Mouse (Mus musculus) forebrain, embryonic 14.5 days (tissue): Measurements from ENCODE around the gene AI481877. TPM values are rescaled to one million over a fixed set of nuclear protein-coding genes. Genes with fewer than 3 reads are reported as not detected.

ENCODE experiments used
- ATAC-seq: fragments of 200-750 bp; cut with Nextera tagmentation; 2 replicates; pipeline ENCODE4 v1.8.0; 2017; ENCODE audit warnings: mild to moderate bottlenecking, moderate library complexity
- DNase-seq: peaks from one replicate; pipeline ENCODE4 v3.0.0-alpha.2; 2015; ENCODE audit warnings: low spot score
- H3K27ac ChIP-seq: fragments of 300-500 bp; sonication (generic); 2 replicates; pipeline ENCODE4 v1.5.1; 2014; ENCODE audit warnings: low read depth, mild to moderate bottlenecking, control low read depth, low read length, moderate library complexity
- H3K27me3 ChIP-seq: fragments of 300-500 bp; sonication (generic); replicated peaks from 2 replicates; pipeline ENCODE4 v1.6.1; 2014; ENCODE audit warnings: low read length, control low read depth, mixed read lengths; ENCODE audit not compliant: control insufficient read depth, insufficient read depth
- H3K36me3 ChIP-seq: fragments of 300-500 bp; sonication (generic); 2 replicates; pipeline ENCODE4 v1.6.1; 2014; ENCODE audit warnings: low read length, control low read depth; ENCODE audit not compliant: control insufficient read depth, insufficient read depth
- H3K4me1 ChIP-seq: fragments of 300-500 bp; sonication (generic); 2 replicates; pipeline ENCODE4 v1.6.1; 2014; ENCODE audit warnings: antibody characterized with exemption, low read length, control low read depth; ENCODE audit not compliant: control insufficient read depth, insufficient read depth
- H3K4me2 ChIP-seq: fragments of 300-500 bp; sonication (generic); 2 replicates; pipeline ENCODE4 v1.6.1; 2014; ENCODE audit warnings: mild to moderate bottlenecking, control low read depth, low read length
- H3K4me3 ChIP-seq: fragments of 300-500 bp; sonication (generic); 2 replicates; pipeline ENCODE4 v1.5.1; 2014; ENCODE audit warnings: low read depth, low read length, control low read depth
- H3K9ac ChIP-seq: fragments of 300-500 bp; sonication (generic); 2 replicates; pipeline ENCODE4 v1.6.1; 2014; ENCODE audit warnings: mild to moderate bottlenecking, low read length, control low read depth, moderate library complexity
- H3K9me3 ChIP-seq: fragments of 300-500 bp; sonication (generic); replicated peaks from 2 replicates; pipeline ENCODE4 v1.6.1; 2016; ENCODE audit warnings: low read length, control low read depth, mixed read lengths; ENCODE audit not compliant: control insufficient read depth
- WGBS: fragments of 180-500 bp; shearing (Covaris S2); extraction: QIAGEN DNeasy Blood & Tissue Kit; methylation state at CpG from one replicate; pipeline ENCODE4 v1.1.7; 2014; 5-methylcytosine and 5-hydroxymethylcytosine counted together
- polyA plus RNA-seq: library from polyadenylated mRNA; unstranded; fragments of >200 nt; fragmentation: Nextera tagmentation; extraction: Ambion mirVana; gene quantifications from 2 replicates; pipeline ENCODE4 v1.2.1, GENCODE M21; 2014

Gene AI481877
- polyA plus RNA-seq, 1 experiment from 2014 or later: not detected

GRCm38 (mm10) chr4:59156897-59157592 lies 18.3 kb upstream of the AI481877 start:
- Histone ChIP-seq H3K36me3 (no peaks in the 10 kb centered on the region), H3K9ac (no peak overlapping the region), H3K4me1 (no peaks in the 10 kb centered on the region), H3K27me3 (no peaks in the 10 kb centered on the region), H3K9me3 (no peaks in the 10 kb centered on the region), H3K27ac (no peak overlapping the region), H3K4me2 (no peak overlapping the region), H3K4me3 (no peak overlapping the region)
- ATAC-seq (no peak), DNase-seq (no peak)
- 72% methylated on average over 7 of the region's 7 CpGs for WGBS

GRCm38 (mm10) chr4:59151953-59152352 lies 13.2 kb upstream of the AI481877 start:
- no peaks in the 10 kb centered on the region for H3K27me3 ChIP-seq
- DNase-seq: no peak
- 65% methylated on average over 1 of the region's 1 CpGs for WGBS
- H3K4me2 ChIP-seq: no peak overlapping the region
- H3K9me3 ChIP-seq: no peaks in the 10 kb centered on the region
- no peak for ATAC-seq
- no peak overlapping the region for H3K27ac ChIP-seq
- no peak overlapping the region for H3K9ac ChIP-seq
- H3K4me3 ChIP-seq: no peak overlapping the region
- no peaks in the 10 kb centered on the region for H3K36me3 ChIP-seq
- no peaks in the 10 kb centered on the region for H3K4me1 ChIP-seq

- Histone ChIP-seq H3K9ac (no peak overlapping the region), H3K27me3 (no peaks in the 10 kb centered on the region), H3K4me2 (no peak overlapping the region), H3K27ac (no peak overlapping the region), H3K9me3 (no peaks in the 10 kb centered on the region), H3K4me3 (no peak overlapping the region), H3K4me1 (no peaks in the 10 kb centered on the region), H3K36me3 (no peaks in the 10 kb centered on the region)
- DNase-seq: no peak
- no peak for ATAC-seq
- WGBS: 81% methylated on average over 5 of the region's 5 CpGs
Observed at GRCm38 (mm10) chr4:59150907-59151306, 12.1 kb upstream of the AI481877 start.

GRCm38 (mm10) chr4:59149043-59149442 lies 10.3 kb upstream of the AI481877 start:
- Histone ChIP-seq H3K4me3 (no peak overlapping the region), H3K4me2 (no peak overlapping the region), H3K4me1 (no peaks in the 10 kb centered on the region), H3K9ac (no peak overlapping the region), H3K27me3 (no peaks in the 10 kb centered on the region), H3K36me3 (no peaks in the 10 kb centered on the region), H3K27ac (no peak overlapping the region), H3K9me3 (no peaks in the 10 kb centered on the region)
- DNase-seq (no peak), ATAC-seq (no peak)
- 90% methylated on average over 5 of the region's 5 CpGs for WGBS

GRCm38 (mm10) chr4:59128935-59129334 lies 9.8 kb downstream of the AI481877 start:
- H3K9me3 ChIP-seq: no peaks in the 10 kb centered on the region
- no peak overlapping the region for H3K4me3 ChIP-seq
- H3K36me3 ChIP-seq: no peaks in the 10 kb centered on the region
- no peak overlapping the region for H3K9ac ChIP-seq
- DNase-seq (no peak), ATAC-seq (no peak)
- no peaks in the 10 kb centered on the region for H3K27me3 ChIP-seq
- no peak overlapping the region for H3K4me2 ChIP-seq
- WGBS: 80% methylated on average over 4 of the region's 4 CpGs
- H3K27ac ChIP-seq: no peak overlapping the region
- H3K4me1 ChIP-seq: no peaks in the 10 kb centered on the region

- H3K4me2 ChIP-seq: no peak overlapping the region
- no peaks in the 10 kb centered on the region for H3K36me3 ChIP-seq
- ATAC-seq (no peak), DNase-seq (no peak)
- H3K4me3 ChIP-seq: no peak overlapping the region
- WGBS: 83% methylated on average over 1 of the region's 1 CpGs
- no peak overlapping the region for H3K27ac ChIP-seq
- no peak overlapping the region for H3K9ac ChIP-seq
- H3K9me3 ChIP-seq: no peaks in the 10 kb centered on the region
- H3K4me1 ChIP-seq: no peaks in the 10 kb centered on the region
- H3K27me3 ChIP-seq: no peaks in the 10 kb centered on the region
Observed at GRCm38 (mm10) chr4:59125053-59125452, 13.7 kb downstream of the AI481877 start.

GRCm38 (mm10) chr4:59123557-59123956 lies 15.2 kb downstream of the AI481877 start:
- DNase-seq (no peak), ATAC-seq (no peak)
- Histone ChIP-seq H3K4me2 (no peak overlapping the region), H3K4me3 (no peak overlapping the region), H3K4me1 (no peaks in the 10 kb centered on the region), H3K36me3 (no peaks in the 10 kb centered on the region), H3K9me3 (no peaks in the 10 kb centered on the region), H3K27me3 (no peaks in the 10 kb centered on the region), H3K27ac (no peak overlapping the region), H3K9ac (no peak overlapping the region)

GRCm38 (mm10) chr4:59117644-59118495 lies 20.9 kb downstream of the AI481877 start:
- no peaks in the 10 kb centered on the region for H3K9me3 ChIP-seq
- 97% methylated on average over 24 of the region's 24 CpGs for WGBS
- no peak overlapping the region for H3K4me2 ChIP-seq
- DNase-seq: no peak
- no peak overlapping the region for H3K9ac ChIP-seq
- no peak overlapping the region for H3K4me3 ChIP-seq
- no peaks in the 10 kb centered on the region for H3K36me3 ChIP-seq
- no peaks in the 10 kb centered on the region for H3K4me1 ChIP-seq
- no peaks in the 10 kb centered on the region for H3K27me3 ChIP-seq
- no peak for ATAC-seq
- H3K27ac ChIP-seq: no peak overlapping the region

- no peaks in the 10 kb centered on the region for H3K27me3 ChIP-seq
- H3K9ac ChIP-seq: no peak overlapping the region
- H3K4me1 ChIP-seq: no peaks in the 10 kb centered on the region
- 87% methylated on average over 4 of the region's 4 CpGs for WGBS
- no peak for DNase-seq
- no peak overlapping the region for H3K27ac ChIP-seq
- H3K36me3 ChIP-seq: no peaks in the 10 kb centered on the region
- H3K4me2 ChIP-seq: no peak overlapping the region
- H3K4me3 ChIP-seq: no peak overlapping the region
- no peak for ATAC-seq
- no peaks in the 10 kb centered on the region for H3K9me3 ChIP-seq
Observed at GRCm38 (mm10) chr4:59108721-59109120, 30.1 kb downstream of the AI481877 start.
